Mouse (Mus musculus): ENCODE data around the gene Mogs. TPM values are rescaled to one million over a fixed set of nuclear protein-coding genes. Genes with fewer than 3 reads are reported as not detected.

The Mogs gene
- total and polyA plus RNA-seq, 3 experiments: 150 to 209 TPM; not detected in 1

DNA sequence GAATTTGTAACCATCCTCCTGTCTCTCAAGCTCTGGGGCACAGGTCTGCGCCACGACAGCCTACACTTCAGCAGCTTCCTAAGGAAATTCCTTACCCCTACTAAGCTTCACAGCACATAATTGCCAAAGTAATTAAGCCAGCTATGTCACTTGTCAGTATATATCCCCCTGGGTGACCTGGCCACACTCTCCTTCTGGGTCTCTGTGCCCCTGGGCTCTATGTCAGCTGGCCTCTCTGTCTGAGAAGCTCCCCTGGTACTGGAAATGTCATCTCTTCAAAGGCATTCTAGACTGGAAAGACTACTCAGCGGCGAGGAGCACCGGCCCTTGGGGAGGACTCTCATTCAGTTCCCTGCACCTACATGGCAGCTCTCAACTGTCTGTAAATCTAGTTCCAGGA is 7.7 kb downstream of the Mogs start:
- Histone ChIP-seq H3K9me3 (replicated peaks; ENCODE audit: insufficient read depth, low read length) (no peaks in the 10 kb centered on the region), H3K4me1 (ENCODE audit: control insufficient read depth in 1 of 2, insufficient read depth in 2 of 2, low read length in 2 of 2) (peaks cover 0 to 24% of the 10 kb centered on the region in 2 experiments; a peak in 3 of 4 replicates), H3K27ac (ENCODE audit: control insufficient read depth, low read depth, low read length) (no peak overlapping the region), H3K36me3 (ENCODE audit: control insufficient read depth in 1 of 2, insufficient read depth in 2 of 2, low read length in 2 of 2) (peaks cover 0 to 23% of the 10 kb centered on the region in 2 experiments; a peak in 2 of 4 replicates), H3K79me2 (ENCODE audit: control insufficient read depth, insufficient read depth, low read length, poor library complexity) (peaks cover 26% of the 10 kb centered on the region), H3K4me3 (ENCODE audit: control insufficient read depth in 1 of 2, insufficient read depth in 1 of 2, low read depth in 2 of 2, low read length in 2 of 2) (no peak overlapping the region), H3K27me3 (ENCODE audit: control insufficient read depth in 1 of 2, insufficient read depth in 2 of 2, low read length in 2 of 2) (no peaks in the 10 kb centered on the region), H3K9ac (ENCODE audit: control insufficient read depth, low read depth, low read length, poor library complexity, severe bottlenecking) (no peak overlapping the region)
- DNase-seq (ENCODE audit: low read depth, low spot score): no peak
- TF ChIP-seq BHLHE40 (IDR thresholded peaks at IDR 0.05; ENCODE audit: borderline replicate concordance, low read depth, low read length) (no peak), GATA1 (IDR thresholded peaks at IDR 0.05; ENCODE audit: low read depth, low read length) (no peak), ZKSCAN1 (IDR thresholded peaks at IDR 0.05; ENCODE audit: low read depth, low read length) (no peak), MEF2A (IDR thresholded peaks at IDR 0.05; ENCODE audit: extremely low read depth, insufficient replicate concordance, low read depth, low read length, poor library complexity, severe bottlenecking) (no peak), RCOR1 (IDR thresholded peaks at IDR 0.05; ENCODE audit: low read depth, low read length) (no peak), CHD2 (IDR thresholded peaks at IDR 0.05; ENCODE audit: low read length) (no peak), POLR2A (IDR thresholded peaks at IDR 0.05; ENCODE audit: control insufficient read depth in 1 of 2, insufficient read depth in 1 of 2, low read depth in 1 of 2, low read length in 2 of 2, poor library complexity in 1 of 2) (no peak), MAZ (IDR thresholded peaks at IDR 0.05; ENCODE audit: low read depth, low read length) (no peak), MYB (IDR thresholded peaks at IDR 0.05; ENCODE audit: low read depth, low read length) (no peak)

DNA sequence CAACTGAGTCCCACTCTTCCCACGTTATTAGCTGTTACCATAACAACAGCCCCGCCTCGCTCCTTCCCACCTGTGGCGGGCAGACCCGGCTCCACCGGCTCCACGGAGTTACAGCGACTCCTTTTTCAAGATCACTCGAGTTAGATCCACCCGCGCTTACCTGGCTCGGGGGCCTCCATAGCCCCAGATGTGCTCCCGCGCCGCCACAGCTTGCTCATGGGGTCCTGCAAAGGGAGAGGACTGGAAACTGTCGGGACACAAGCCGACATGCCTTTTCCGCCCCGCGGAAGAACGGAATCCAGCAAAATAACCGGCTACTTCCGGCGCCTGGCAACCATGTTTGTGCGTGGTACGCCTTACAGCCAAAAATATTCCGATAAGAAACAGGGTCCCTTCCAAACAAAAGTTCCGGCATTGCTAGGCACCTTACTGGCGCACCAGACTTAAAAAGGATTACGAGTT is 9.6 kb downstream of the Mogs start:
- peaks cover 0 to 18% of the 10 kb centered on the region in 2 experiments; a peak in 2 of 4 replicates for H3K36me3 ChIP-seq (ENCODE audit: control insufficient read depth in 1 of 2, insufficient read depth in 2 of 2, low read length in 2 of 2)
- no peaks in the 10 kb centered on the region for H3K9me3 ChIP-seq (replicated peaks; ENCODE audit: insufficient read depth, low read length)
- peak overlapping the region; percentile 92 for H3K9ac ChIP-seq (ENCODE audit: control insufficient read depth, low read depth, low read length, poor library complexity, severe bottlenecking)
- H3K4me1 ChIP-seq (ENCODE audit: control insufficient read depth in 1 of 2, insufficient read depth in 2 of 2, low read length in 2 of 2): peaks cover 0 to 15% of the 10 kb centered on the region in 2 experiments; a peak in 3 of 4 replicates
- TF ChIP-seq RCOR1 (IDR thresholded peaks at IDR 0.05; ENCODE audit: low read depth, low read length) (no peak), CTCF (IDR thresholded peaks at IDR 0.05 in 2 of 3, conservative IDR thresholded peaks at IDR 0.05 in 1 of 3; ENCODE audit: control insufficient read depth in 1 of 3, insufficient read depth in 1 of 3, low read depth in 2 of 3, low read length in 3 of 3, poor library complexity in 1 of 3, severe bottlenecking in 1 of 3) (0 out of 6 replicates have a peak, but pooled peaks of 1 of the 3 experiments have one; percentile 4), NELFE (IDR thresholded peaks at IDR 0.05; ENCODE audit: low read depth, low read length) (peak; percentile 79), CHD2 (IDR thresholded peaks at IDR 0.05; ENCODE audit: low read length) (no peak), UBTF (IDR thresholded peaks at IDR 0.05; ENCODE audit: borderline replicate concordance, insufficient read depth, low read depth, low read length) (no peak), TBP (IDR thresholded peaks at IDR 0.05; ENCODE audit: low read depth, low read length) (peak; percentile 95), MXI1 (IDR thresholded peaks at IDR 0.05; ENCODE audit: low read depth, low read length) (peak; percentile 95), POLR2AphosphoS2 (IDR thresholded peaks at IDR 0.05; ENCODE audit: low read length) (peak; percentile 73; the same call in 1 of the 2 replicates), MEF2A (IDR thresholded peaks at IDR 0.05; ENCODE audit: extremely low read depth, insufficient replicate concordance, low read depth, low read length, poor library complexity, severe bottlenecking) (no peak), KAT2A (conservative IDR thresholded peaks at IDR 0.05; ENCODE audit: low read depth, low read length) (peak; percentile 65; the same call in 1 of the 2 replicates), SIN3A (IDR thresholded peaks at IDR 0.05; ENCODE audit: low read length) (peak; percentile 98), POLR2AphosphoS5 (IDR thresholded peaks at IDR 0.05; ENCODE audit: borderline replicate concordance, low read depth, low read length) (0 out of 2 replicates have a peak, but pooled peaks have one; percentile 15), MYC (IDR thresholded peaks at IDR 0.05; ENCODE audit: low read depth, low read length) (peak; percentile 94), MAZ (IDR thresholded peaks at IDR 0.05; ENCODE audit: low read depth, low read length) (peak; percentile 21; the same call in 1 of the 2 replicates), POLR2A (IDR thresholded peaks at IDR 0.05; ENCODE audit: control insufficient read depth in 1 of 2, insufficient read depth in 1 of 2, low read depth in 1 of 2, low read length in 2 of 2, poor library complexity in 1 of 2) (peak; percentile 84 to 91), HCFC1 (IDR thresholded peaks at IDR 0.05; ENCODE audit: low read depth, low read length) (peak; percentile 96), TCF12 (IDR thresholded peaks at IDR 0.05; ENCODE audit: low read depth, low read length) (peak; percentile 80), GATA1 (IDR thresholded peaks at IDR 0.05; ENCODE audit: low read depth, low read length) (0 out of 2 replicates have a peak, but pooled peaks have one; percentile 25), ELF1 (IDR thresholded peaks at IDR 0.05; ENCODE audit: low read depth, low read length) (peak; percentile 92)
- DNase-seq (ENCODE audit: low read depth, low spot score): peak; percentile 98
- H3K79me2 ChIP-seq (ENCODE audit: control insufficient read depth, insufficient read depth, low read length, poor library complexity): peaks cover 22% of the 10 kb centered on the region
- peak overlapping the region; percentile 81 for H3K27ac ChIP-seq (ENCODE audit: control insufficient read depth, low read depth, low read length)
- H3K27me3 ChIP-seq (ENCODE audit: control insufficient read depth in 1 of 2, insufficient read depth in 2 of 2, low read length in 2 of 2): no peaks in the 10 kb centered on the region
- H3K4me3 ChIP-seq (ENCODE audit: control insufficient read depth in 1 of 2, insufficient read depth in 1 of 2, low read depth in 2 of 2, low read length in 2 of 2): peak overlapping the region; percentile 76 to 96

Data from MEL (cell line).